ENCODE assay signal across 25 mouse cellular contexts in the genomic region with DNA sequence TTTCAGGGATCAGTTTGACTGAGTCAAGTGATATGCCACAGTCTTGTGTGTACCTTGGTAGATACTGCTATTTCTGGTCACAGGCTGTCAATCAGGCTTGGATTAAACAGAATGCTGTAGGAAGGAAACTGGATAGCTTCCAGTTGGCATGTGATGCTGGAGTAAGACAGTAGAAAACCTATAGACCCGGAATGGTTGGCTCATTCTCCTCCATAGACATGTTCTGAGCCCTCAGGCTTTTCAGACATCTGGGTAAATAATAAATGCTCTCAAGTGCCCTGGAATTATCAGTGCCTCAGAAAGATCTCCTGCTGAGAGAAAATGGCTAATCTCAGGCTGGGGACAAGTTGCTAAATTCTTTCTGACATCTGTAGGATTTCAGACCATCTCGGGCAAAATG.
DNase-seq lines count a peak whose midpoint lies in the region; ATAC-seq lines count a peak whose summit lies in the region.
"Had no signal": no experiment of that assay in that cellular context is flagged by ENCODE, and none has a peak within 500 bp of the region (broad histone marks: within the 10 kb centered on the region; RNA-seq: fewer than 3 reads in every experiment).

No protein-coding gene starts in this region.

- no peak overlapping the region for H3K4me3 ChIP-seq in hindbrain, embryonic 16.5 days (ENCODE audit: low read length)
- no peak overlapping the region for H3K4me3 ChIP-seq in hindbrain, embryonic 12.5 days
- H3K4me3 ChIP-seq: embryonic facial prominence, embryonic 12.5 days; erythroblast, embryonic 14.5 days; forebrain, embryonic 13.5 days; left cerebral cortex, adult 2 months; lung, embryonic 15.5 days; myocyte; neural tube, embryonic 13.5 days had no signal

- ATAC-seq in hindbrain, embryonic 16.5 days, result 0 out of 2 replicates have a peak, but pooled peaks have one; percentile 30
- no peak for ATAC-seq in hindbrain, embryonic 12.5 days (ENCODE audit: low FRiP score)
- ATAC-seq: activated CD4-positive, CD25-positive, alpha-beta regulatory T cell, adult 4 months; forebrain, embryonic 13.5 days had no signal

- DNase-seq in Muller cell, postnatal 12 days (ENCODE audit: inconsistent ontology term), result peak; percentile 14
- DNase-seq in brain, adult 2 months (ENCODE audit: low read depth, low spot score), result peak; percentile 28
- peak; percentile 9 for DNase-seq in retina, adult 2 months (ENCODE audit: low read depth, low spot score)
- no peak for DNase-seq in lung, postnatal 10 days
- no peak for DNase-seq in lung, adult 18-20 months
- DNase-seq: adrenal gland, adult 8-10 months; cerebellum, adult 9-10 months; gastrocnemius, postnatal 10 days; heart, adult 11 months; kidney, adult 2 months; lung, postnatal 4 days; right cerebral cortex, postnatal 14 days had no signal

- no peak overlapping the region for H3K27ac ChIP-seq in hindbrain, embryonic 16.5 days (ENCODE audit: low read depth, low read length)
- H3K27ac ChIP-seq in hindbrain, embryonic 12.5 days, result no peak overlapping the region
- H3K27ac ChIP-seq: embryonic facial prominence, embryonic 12.5 days; forebrain, embryonic 13.5 days; kidney, postnatal 0 days; left cerebral cortex, adult 2 months; liver, embryonic 14.5 days; lung, embryonic 15.5 days; neural tube, embryonic 13.5 days had no signal

- H3K9me3 ChIP-seq in hindbrain, embryonic 16.5 days (ENCODE audit: control insufficient read depth, low read length), result no peaks in the 10 kb centered on the region
- no peaks in the 10 kb centered on the region for H3K9me3 ChIP-seq in hindbrain, embryonic 12.5 days (replicated peaks)
- H3K9me3 ChIP-seq: embryonic facial prominence, embryonic 12.5 days; forebrain, embryonic 13.5 days; lung, embryonic 15.5 days; neural tube, embryonic 13.5 days had no signal

- no peaks in the 10 kb centered on the region for H3K4me1 ChIP-seq in hindbrain, embryonic 16.5 days (ENCODE audit: control insufficient read depth, insufficient read depth, low read depth, low read length)
- no peaks in the 10 kb centered on the region for H3K4me1 ChIP-seq in hindbrain, embryonic 12.5 days
- H3K4me1 ChIP-seq: embryonic facial prominence, embryonic 12.5 days; forebrain, embryonic 13.5 days; lung, embryonic 15.5 days; neural tube, embryonic 13.5 days had no signal

- H3K9ac ChIP-seq in hindbrain, embryonic 16.5 days (ENCODE audit: low read depth, low read length), result no peak overlapping the region
- H3K9ac ChIP-seq in hindbrain, embryonic 12.5 days, result no peak overlapping the region
- H3K9ac ChIP-seq: embryonic facial prominence, embryonic 12.5 days; forebrain, embryonic 13.5 days; liver, embryonic 14.5 days; lung, embryonic 15.5 days; neural tube, embryonic 13.5 days had no signal

- H3K27me3 ChIP-seq in hindbrain, embryonic 16.5 days (replicated peaks; ENCODE audit: control insufficient read depth, insufficient read depth, low read length), result no peaks in the 10 kb centered on the region
- H3K27me3 ChIP-seq in hindbrain, embryonic 12.5 days, result no peaks in the 10 kb centered on the region
- H3K27me3 ChIP-seq: embryonic facial prominence, embryonic 12.5 days; forebrain, embryonic 13.5 days; lung, embryonic 15.5 days; neural tube, embryonic 13.5 days had no signal

- 43% methylated on average over 2 of the region's 2 CpGs for WGBS in hindbrain, embryonic 16.5 days
- 68% methylated on average over 2 of the region's 2 CpGs for whole genome bisulfite sequencing in hindbrain, embryonic 12.5 days

- no peak overlapping the region for H3K4me2 ChIP-seq in hindbrain, embryonic 16.5 days (ENCODE audit: low read length)
- no peak overlapping the region for H3K4me2 ChIP-seq in hindbrain, embryonic 12.5 days (replicated peaks)
- H3K4me2 ChIP-seq: embryonic facial prominence, embryonic 12.5 days; forebrain, embryonic 13.5 days; heart, embryonic 11.5 days; lung, embryonic 15.5 days; neural tube, embryonic 13.5 days had no signal

- no peaks in the 10 kb centered on the region for H3K36me3 ChIP-seq in hindbrain, embryonic 16.5 days (ENCODE audit: control insufficient read depth, insufficient read depth, low read length)
- H3K36me3 ChIP-seq in hindbrain, embryonic 12.5 days, result no peaks in the 10 kb centered on the region
- H3K36me3 ChIP-seq: embryonic facial prominence, embryonic 12.5 days; lung, embryonic 15.5 days; neural tube, embryonic 13.5 days had no signal

Comparison
In these comparisons a context has a peak if more than half of its experiments do, and no peak if none do; other contexts are left out.
1. DNase-seq: peak in Muller cell, postnatal 12 days (single experiment), brain, adult 2 months (single experiment) and retina, adult 2 months (single experiment); none in lung, postnatal 10 days (single experiment) and lung, adult 18-20 months (0 of 2).